Mouse (Mus musculus) embryo, embryonic 9.5 days (tissue): ENCODE results near the gene Cyp27b1.
"Not testable (repeated sequence)": the region's sequence is repeated elsewhere in the genome, so short reads cannot be mapped to it uniquely, and the experiment has no call there.

Source experiments
- DNase-seq: peaks from one replicate; pipeline ENCODE4 v3.0.0-alpha.2; 2017; ENCODE audit errors: extremely low spot score

Cyp27b1 gene

DNA sequence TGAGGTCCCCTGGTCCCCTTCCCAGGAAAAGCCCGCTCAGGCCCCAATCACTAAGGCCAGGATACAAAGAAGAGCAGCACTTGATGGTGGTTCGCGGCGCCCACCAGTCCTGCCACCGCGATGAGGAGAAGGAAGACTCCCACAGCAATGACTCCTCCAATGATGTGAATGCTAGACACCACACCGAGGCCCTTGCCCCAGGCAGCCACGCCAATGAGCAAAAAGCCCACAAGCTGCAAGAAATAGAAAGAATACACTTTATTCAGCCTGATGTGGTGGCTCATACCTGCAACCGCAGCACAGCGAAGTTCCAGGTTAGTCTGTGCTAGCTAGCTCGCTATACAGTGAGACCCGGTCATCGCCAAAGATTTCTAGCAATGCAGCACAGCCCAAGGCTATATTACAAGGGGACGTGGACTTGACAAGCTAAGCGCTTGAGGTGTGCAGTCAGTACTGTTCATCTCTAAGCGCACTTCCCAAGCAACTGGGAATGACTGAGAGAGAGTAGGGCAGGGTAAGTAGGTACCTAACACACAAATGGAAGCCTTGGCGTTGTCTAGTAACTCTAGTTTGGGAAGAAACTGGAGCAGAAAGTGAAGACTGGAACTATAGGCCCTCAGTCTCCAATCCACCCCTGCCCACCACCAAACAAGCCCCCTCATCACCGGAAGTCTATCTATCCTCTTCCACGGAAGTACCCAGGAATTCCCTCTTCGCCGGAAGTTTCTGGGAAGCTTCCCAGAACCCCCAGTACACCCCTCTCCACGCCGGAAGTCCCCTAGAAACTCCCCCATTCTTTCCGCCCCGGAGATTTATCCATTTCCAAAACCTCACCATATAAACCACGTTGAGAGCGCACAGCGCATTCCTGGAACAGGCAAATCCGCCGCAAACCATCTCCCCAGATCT, 21.5 kb downstream of the Cyp27b1 start:
- peak; percentile 45 for DNase-seq

DNA sequence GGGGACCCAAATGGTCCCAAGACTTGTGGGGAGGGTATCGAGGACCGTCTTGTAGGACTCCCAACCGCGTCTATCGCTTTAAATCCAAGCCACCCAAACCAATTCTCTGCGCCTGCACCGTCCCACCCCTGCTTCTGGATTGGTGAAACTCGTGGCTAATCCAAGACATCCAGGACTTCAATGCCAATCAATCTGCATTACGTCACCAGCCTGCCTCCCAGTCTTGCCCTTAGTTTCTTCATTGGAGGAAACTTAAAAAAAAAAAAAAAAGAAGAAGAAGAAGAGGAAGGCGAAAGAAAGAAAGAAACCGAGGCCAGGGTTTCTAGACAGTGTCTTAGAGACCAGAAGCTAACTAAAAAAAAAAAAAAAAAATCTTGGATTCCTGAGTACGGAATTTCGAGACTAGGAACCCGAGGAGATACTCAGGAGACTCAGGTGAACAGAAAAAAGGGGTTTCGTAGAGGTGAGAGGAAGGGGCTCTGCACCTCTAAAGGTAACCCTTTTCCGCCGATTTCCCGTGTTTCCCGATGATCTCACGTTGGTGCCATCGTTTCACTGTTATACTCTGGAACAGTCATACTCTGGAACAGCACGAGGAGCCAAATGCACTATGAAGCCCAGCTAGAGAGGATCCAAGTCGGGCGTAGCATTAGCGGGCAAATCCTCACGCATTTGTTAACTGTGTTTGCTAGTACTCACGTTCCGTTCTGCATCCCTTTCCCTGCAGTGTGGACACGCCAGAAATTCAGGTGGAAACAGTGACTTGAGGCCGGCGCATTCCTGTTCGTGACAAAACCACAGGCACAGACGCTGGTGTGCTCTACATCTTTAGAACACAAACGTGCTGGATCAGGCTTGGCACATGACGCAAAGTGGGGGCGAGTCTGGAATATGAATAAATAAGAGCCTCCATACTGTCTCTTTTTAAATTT, 22.4 kb downstream of the Cyp27b1 start, which contains the start of gene Tspan31:
TSS of gene Tspan31 (minus strand) at position 75 of the 932 bp plus-strand sequence.
- peak; percentile 91 for DNase-seq

DNA sequence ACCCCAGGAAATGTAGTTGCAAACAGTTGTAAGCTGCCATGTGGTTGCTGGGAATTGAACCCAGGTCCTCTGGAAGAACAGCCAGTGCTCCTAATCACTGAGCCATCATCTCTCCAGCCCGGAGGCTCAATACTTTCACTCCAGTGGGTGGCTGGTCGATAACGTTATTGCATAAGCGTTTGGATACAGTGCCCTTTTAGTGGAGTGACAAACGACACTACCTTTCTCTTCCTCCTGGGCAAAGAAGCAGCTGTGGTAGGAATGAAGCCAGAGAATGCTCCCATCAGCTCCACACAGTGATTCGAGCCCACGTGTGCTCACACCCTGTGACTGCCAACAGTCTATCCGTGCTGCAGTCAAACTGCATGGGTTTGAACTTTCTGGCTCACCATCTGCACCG, 23.2 kb downstream of the Cyp27b1 start:
- no peak for DNase-seq

DNA sequence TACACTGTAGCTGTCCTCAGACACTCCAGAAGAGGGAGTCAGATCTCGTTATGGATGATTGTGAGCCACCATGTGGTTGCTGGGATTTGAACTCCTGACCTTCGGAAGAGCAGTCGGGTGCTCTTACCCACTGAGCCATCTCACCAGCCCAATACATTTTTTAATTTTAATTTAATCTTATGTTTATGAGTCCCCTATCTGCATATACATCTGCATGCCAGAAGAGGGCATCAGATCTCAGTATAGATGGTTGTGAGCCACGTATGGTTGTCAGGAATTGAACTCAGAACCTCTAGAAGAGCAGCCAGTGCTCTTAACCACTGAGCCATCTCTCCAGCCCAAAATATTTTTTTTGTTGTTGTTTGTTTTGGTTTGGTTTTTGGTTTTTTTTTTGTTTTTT, 24.2 kb downstream of the Cyp27b1 start:
- DNase-seq = not testable (repeated sequence)

DNA sequence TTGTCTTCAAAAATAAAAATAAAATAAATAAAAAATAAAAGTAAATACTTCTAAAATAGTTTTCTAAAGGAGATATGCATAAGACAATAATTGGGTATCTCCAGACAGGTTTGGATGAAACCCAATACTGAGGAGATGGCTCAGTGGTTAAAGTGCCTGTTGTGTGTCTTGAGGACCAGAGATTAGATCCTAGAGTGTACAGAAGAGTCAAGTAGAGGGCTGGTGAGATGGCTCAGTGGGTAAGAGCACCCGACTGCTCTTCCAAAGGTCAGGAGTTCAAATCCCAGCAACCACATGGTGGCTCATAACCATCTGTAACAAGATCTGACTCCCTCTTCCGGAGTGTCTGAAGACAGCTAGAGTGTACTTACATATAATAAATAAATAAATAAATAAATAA, 24.9 kb downstream of the Cyp27b1 start:
- not testable (repeated sequence) for DNase-seq

DNA sequence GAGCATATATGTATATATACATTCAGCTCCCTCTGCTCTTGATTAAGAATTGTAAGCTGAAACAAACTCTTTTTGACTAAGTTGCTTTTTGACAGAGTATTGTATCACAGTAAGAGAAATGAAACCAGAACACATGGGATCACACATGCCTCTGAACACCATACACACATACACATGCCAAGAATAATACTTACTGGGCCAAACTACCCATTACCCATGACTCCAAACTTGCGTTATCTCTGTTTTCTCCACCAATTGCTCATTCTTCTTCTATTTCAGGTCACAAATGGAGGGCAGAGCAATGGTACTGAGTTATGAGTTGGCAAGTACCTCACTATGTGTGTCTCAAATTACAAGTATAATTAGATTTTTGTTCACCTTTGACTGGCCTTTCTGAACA, 25.9 kb downstream of the Cyp27b1 start:
- no peak for DNase-seq

DNA sequence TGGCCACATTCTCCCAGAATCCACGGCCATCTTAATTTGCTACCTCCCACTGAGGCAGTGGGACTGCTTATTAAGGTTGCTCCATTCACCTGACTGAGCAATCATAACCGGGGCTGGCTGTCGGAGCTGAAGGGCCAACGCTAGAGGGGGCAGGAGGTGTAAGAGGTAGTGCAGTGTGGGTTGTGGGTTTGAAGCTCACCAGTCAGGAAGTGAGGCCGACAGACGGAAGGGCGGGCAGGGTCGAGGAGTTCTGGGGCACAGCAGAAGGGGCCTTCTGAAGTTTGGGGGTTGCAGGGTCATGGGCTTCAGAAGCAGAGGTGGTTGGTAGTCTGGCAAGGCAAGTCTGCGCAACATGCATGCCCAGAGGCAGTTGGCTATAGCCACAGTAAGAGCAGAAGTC, 27.0 kb downstream of the Cyp27b1 start, which contains the start of gene Agap2:
TSS of gene Agap2 (plus strand) at position 205 of the 400 bp plus-strand sequence.
- DNase-seq = no peak

DNA sequence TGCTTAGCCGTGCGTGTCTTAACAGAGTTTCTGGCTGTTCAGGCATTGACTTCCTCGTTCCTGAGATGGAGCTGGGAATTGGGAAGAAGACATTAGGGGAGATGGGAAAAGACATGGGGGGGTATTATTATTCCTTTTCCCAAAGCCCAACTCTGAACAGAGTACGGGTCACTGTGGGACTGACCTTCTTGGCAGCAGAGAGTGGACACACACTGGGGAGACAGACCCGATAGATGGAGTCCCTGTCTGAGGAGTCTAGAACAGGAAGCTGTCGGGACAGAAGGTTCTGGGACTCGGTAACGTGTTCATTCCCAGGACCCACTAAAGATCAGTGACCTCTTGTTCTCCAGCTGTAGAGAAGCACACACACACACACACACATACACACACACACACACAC, 27.6 kb downstream of the Cyp27b1 start:
- no peak for DNase-seq

DNA sequence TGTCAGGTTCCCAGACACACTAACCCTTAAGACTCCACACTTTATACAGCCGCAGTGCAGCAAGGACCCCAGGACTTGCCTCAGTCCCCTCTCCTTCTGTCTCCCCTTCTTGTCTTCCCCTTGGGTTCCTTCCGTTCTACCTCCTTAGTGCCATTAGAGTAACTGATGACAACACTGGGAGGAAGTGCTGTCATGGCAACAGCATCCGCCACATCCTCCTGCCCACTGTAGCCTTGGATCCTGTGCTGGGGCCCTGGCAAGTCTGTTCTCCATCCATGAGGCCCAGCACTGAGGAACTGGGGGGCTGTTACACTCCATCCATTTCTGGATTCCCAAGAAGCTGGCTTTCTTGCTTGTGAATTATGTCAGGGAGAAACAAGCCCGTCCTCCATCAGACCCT, 28.0 kb downstream of the Cyp27b1 start:
- no peak for DNase-seq

DNA sequence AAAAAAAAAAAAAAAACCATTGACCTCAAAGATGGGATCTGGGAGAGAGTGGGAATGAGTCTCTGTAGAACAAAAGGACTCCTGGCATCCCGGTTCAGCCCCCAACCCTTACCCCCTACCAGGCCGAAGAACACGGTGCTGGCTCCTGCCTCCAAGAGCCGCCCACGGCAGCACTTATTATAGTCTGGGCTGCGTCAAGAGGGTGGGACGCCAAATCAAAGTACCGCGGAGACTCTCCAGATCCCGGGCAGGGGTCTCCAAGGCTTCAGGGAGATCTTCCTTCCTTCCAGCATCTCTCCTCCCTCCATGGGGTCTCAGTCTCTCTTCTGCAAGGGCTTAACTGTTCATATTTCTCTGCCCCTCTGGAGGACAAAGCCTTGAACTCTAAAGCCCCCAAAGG, 29.5 kb downstream of the Cyp27b1 start:
- DNase-seq = no peak

DNA sequence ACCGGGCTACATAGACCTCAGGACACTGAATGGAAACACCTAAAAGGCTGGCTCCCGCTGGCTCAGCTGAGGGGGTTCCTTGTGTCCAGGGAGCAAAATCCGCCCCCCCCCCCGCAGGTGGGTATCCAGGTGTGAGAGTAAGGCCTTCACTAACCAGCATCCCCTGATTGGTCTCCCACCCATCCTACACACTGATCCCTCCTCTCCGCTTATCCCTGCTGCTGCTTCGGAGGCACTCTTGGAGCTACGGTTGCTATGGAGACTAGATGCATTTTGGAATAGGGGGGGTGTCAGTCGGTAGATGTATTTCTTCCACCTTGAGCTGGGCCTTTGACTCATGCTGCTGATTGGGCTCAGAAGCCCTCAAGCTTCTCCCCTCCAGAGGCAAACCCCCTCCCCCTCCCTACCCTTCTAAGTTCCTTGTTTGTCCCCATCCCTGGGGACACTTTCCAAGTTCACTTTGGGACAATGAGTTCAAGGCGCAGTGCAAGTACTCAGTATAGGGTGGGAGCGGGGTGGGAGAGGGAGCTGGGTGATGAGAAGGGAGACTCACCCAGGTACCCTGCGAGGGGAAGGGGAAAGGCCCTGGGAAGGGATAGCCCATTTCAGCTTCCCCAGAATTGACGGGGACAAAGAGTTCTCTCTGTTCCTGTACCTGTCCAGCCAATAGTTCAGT, 30.1 kb downstream of the Cyp27b1 start:
- no peak for DNase-seq

DNA sequence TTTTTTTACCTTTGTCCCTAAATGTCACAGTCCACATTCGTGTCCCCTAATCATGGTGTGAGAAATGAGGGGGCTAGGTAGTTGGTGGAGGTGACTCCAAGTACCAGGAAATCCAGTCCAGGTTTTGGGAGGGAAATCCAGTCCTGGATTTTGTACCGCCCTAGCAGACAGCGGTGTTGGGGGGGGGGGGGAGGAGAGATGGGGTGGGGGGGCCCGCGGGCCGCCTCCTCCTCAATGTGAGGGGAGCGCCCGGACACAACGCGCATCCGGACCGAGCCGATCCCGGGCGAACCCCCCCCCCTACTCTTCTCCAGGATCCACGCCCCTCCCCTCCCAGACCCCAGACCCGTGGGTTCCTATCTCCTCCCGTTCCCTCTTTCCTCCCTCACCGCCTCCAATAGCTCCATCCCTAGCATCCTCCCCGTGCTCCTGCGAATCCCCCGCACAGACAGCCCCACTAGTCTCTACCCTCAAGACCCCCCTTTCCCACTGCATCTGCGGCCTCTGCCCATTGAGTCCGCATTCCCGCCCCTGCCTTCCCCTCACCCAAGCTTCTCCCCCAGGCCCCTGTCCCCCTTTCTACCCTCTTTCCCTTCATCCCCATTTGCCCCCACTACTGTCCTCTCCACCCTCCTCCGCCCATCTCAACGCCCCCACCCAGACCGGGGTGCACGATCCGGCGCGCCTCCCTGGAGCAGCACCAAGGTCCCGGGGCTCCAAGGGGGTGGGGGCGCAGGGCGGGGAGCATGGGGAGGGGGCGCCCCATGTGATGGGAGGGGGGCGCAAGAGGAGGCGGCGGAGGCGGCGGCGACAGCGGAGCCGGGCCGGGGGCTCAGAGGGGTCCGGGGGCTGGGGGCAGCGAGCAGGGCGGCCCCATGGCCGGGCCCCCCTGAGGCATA, 30.9 kb downstream of the Cyp27b1 start:
- peak; percentile 77 for DNase-seq

DNA sequence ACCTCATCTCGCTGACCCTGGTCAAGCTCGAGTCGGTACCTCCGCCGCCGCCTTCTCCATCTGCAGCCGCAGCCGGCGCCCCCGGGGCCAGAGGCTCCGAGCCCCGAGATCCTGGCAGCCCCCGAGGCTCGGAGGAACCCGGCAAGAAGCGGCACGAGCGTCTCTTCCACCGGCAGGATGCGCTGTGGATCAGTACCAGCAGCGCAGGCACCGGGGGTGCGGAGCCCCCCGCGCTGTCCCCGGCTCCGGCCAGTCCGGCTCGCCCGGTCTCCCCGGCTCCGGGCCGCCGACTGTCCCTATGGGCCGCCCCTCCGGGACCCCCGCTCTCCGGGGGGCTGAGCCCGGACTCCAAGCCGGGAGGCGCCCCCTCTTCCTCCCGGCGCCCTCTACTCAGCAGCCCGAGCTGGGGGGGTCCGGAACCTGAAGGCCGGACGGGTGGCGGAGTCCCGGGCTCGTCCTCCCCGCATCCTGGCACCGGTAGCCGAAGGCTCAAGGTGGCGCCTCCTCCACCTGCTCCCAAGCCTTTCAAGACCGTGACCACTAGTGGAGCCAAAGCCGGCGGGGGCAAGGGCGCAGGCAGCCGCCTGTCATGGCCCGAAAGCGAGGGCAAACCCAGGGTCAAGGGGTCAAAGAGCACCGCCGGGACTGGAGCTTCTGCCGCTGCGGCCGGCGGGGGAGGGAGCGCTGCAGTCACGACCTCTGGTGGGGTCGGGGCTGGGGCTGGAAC, 31.8 kb downstream of the Cyp27b1 start:
- DNase-seq = peak; percentile 45

DNA sequence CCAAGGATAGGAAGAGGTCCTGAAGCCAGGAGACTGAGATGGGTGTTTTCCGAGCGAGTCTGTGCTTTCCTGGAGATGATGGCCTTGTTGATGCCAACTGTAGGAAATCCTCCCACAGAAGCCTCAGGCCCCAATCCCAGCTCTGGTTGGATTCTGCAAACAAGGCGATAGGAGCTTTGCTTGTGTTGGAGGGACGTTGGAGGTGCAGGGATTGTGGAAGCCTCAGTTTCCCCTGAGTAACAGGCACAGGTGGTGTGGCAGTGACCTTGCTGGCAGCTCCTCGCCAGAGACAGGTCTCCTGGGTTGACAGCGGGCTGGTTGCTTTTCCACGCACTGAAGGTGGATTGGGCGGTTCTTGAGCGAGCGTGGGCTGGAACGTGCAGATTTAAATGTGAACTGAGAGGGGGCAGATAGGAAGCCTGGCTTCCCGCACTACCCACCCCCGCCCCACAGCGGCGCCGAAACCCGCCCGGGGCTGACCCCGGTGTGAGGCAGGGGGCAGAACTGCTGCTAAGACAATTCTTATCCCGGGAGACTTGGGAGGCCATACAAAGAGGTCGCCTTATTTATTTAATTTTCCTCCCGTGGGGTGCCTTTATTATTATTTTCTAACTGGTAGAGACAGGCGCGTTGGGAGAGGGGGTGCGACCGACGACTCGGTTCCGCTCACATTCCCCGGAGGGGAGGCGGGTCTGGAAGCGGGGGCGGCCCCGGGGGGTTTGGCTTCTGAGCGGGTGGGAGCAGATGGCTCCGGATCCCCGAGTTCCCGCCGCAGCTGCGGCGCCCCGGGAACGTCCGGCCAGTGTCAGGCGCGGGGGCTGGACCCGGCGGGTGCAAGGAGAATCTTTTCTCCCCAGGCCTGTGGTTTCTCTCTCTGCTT, 33.1 kb downstream of the Cyp27b1 start:
- DNase-seq = no peak

DNA sequence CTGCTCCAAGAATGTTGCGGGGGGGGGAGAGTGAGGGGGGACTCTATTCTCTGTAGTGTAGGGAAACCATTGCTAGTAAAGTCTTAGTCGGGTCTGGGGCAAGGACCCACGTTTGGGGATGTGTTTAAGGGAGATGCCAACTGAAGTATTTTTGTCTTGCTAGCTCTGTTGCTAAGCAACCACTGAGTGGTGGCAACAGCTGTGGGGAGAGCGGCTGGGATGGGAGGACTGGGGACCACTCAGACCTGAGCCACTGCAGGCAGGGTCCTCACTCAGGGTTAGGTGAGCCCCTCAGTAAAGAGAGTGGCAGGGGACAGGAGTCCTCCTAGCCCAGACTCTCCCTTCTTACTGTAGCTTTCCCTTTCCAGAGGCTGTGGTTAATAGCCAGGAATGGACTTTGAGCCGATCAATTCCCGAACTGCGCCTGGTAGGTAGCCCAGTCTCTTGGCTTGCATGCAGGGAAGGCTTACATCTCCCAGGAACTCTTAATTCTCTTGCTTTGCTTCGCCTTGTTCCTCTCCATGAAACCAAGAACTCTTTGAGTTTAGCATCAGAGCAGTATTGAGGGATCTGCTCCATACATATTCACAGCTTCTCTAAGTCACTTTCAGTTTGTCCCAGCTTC, 34.1 kb downstream of the Cyp27b1 start:
- peak; percentile 49 for DNase-seq

DNA sequence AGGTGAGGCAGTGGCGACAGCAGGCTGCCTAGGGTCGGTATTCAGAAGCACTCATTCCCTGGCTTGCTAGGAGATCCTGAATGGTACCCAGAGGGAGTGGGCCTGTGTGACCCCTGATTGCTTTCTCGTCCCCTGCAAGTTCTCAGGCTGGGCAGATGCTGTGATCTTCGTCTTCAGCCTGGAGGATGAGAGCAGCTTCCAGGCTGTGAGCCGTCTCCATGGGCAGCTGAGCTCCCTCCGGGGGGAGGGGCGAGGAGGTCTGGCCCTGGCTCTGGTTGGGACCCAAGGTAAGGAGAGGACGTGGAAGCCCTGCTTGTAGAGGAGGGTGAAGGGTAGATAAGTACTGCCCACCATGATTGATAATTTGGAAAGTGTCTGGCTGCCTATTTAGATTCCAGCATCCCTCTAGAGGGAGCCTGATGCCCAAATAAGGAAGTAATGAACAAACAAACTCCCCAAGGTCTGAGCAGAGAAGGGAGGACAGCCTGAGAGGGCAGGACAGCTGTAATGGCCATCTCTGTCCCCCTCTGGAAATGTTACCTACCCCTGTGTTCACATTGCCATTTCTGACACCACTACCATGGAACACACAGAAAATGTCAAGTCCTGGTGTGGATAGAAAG, 35.4 kb downstream of the Cyp27b1 start:
- no peak for DNase-seq

DNA sequence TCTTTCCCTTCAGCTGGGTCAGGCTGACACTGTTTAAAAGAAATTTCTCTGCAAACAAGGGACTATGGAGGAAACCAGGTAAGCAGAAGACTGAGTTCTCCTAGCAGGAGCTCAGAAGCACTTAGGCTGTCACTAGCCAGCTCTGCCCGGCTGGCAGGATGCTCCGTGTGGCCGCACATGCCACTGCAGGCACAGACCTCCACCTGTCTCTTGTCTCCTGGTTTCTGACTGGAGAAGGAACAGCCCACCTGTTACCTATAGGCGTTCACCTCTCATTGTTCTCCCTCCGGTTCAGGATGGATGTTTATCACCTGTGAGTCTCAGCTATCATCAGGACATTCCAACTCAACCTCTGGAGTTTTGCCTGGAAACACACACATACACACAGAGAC, 35.9 kb downstream of the Cyp27b1 start:
- no peak for DNase-seq

DNA sequence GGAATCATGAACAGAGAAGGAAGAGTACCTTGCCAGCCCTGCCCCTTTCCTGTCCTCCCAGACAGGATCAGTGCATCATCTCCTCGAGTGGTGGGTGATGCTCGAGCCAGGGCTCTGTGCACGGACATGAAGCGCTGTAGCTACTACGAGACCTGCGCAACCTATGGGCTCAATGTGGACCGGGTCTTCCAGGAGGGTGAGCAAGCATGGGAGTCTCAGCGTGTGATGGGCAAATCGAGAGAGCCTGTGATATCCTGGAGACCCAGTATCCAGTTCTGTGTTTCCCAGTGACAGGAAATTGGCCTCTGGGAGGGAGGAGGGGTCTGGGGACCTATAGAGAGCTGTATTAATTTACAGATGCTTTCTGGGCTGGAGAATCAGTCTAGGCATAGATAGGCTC, 37.0 kb downstream of the Cyp27b1 start:
- no peak for DNase-seq
